Mouse (Mus musculus) lung, embryonic 15.5 days (tissue): ENCODE results near the gene Clk2. TPM values are rescaled to one million over a fixed set of nuclear protein-coding genes. Genes with fewer than 3 reads are reported as not detected.
"Not testable (repeated sequence)": the region's sequence is repeated elsewhere in the genome, so short reads cannot be mapped to it uniquely, and the experiment has no call there.

ENCODE experiments used
- ATAC-seq: fragments of 200-750 bp; cut with Nextera tagmentation; 2 replicates; pipeline ENCODE4 v1.8.0; 2017; ENCODE audit warnings: moderate number of reproducible peaks, borderline replicate concordance; ENCODE audit not compliant: low FRiP score, low TSS enrichment; ENCODE audit errors: extremely low read depth
- H3K27ac ChIP-seq: fragments of 300-500 bp; sonication (generic); 2 replicates; pipeline ENCODE4 v1.5.1; 2015; ENCODE audit warnings: moderate library complexity, mild to moderate bottlenecking, inconsistent platforms
- H3K27me3 ChIP-seq: fragments of 300-500 bp; sonication (generic); 2 replicates; pipeline ENCODE4 v1.6.1; 2015; ENCODE audit warnings: inconsistent platforms
- H3K36me3 ChIP-seq: fragments of 300-500 bp; sonication (generic); 2 replicates; pipeline ENCODE4 v1.6.1; 2015; ENCODE audit warnings: inconsistent platforms
- H3K4me1 ChIP-seq: fragments of 300-500 bp; sonication (generic); 2 replicates; pipeline ENCODE4 v1.6.1; 2015; ENCODE audit warnings: inconsistent platforms
- H3K4me2 ChIP-seq: fragments of 300-500 bp; sonication (generic); 2 replicates; pipeline ENCODE4 v1.6.1; 2015; ENCODE audit warnings: inconsistent platforms, mild to moderate bottlenecking, moderate library complexity
- H3K4me3 ChIP-seq: fragments of 300-500 bp; sonication (generic); 2 replicates; pipeline ENCODE4 v1.5.1; 2015; ENCODE audit warnings: mild to moderate bottlenecking, inconsistent platforms
- H3K9ac ChIP-seq: fragments of 300-500 bp; sonication (generic); 2 replicates; pipeline ENCODE4 v1.6.1; 2015; ENCODE audit warnings: inconsistent platforms
- H3K9me3 ChIP-seq: fragments of 300-500 bp; sonication (generic); 2 replicates; pipeline ENCODE4 v1.6.1; 2016; ENCODE audit warnings: inconsistent platforms
- WGBS: fragments of 180-500 bp; shearing (Covaris S2); methylation state at CpG from one replicate; pipeline ENCODE4 v1.1.7; 2015; 5-methylcytosine and 5-hydroxymethylcytosine counted together
- polyA plus RNA-seq: library from polyadenylated mRNA; unstranded; fragments of >200 nt; fragmentation: Nextera tagmentation; extraction: Ambion mirVana; gene quantifications from 2 replicates; pipeline ENCODE4 v1.2.1, GENCODE M21; 2015

Gene Clk2
- polyA plus RNA-seq, 1 experiment from 2014 or later = 28.9 TPM

DNA sequence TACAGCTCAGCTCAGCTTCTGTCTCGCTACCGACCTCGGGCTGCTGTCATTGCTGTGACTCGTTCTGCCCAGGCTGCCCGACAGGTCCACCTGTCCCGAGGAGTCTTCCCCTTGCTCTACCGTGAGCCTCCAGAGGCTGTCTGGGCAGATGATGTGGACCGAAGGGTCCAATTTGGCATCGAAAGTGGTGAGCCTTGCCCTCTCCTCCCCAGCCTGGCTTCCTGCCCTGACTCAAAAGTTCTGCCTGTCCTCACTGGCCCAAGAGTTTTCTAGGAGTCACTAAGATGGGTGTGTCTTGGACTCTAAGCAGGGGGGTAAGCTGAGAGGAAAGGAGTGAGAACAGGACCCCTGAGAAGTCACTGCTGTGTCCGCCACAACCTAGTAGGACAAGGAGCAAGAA is 19.8 kb upstream of the Clk2 start:
- H3K4me2 ChIP-seq = no peak overlapping the region
- no peak overlapping the region for H3K9ac ChIP-seq
- H3K4me3 ChIP-seq = no peak overlapping the region
- H3K36me3 ChIP-seq = no peaks in the 10 kb centered on the region
- H3K27me3 ChIP-seq = peaks cover 26% of the 10 kb centered on the region
- WGBS = 67% methylated on average over 10 of the region's 10 CpGs
- no peaks in the 10 kb centered on the region for H3K9me3 ChIP-seq
- no peak for ATAC-seq
- no peak overlapping the region for H3K27ac ChIP-seq
- H3K4me1 ChIP-seq = peaks cover 6% of the 10 kb centered on the region; the same call in 1 of the 2 replicates

- Histone ChIP-seq H3K9me3 (no peaks in the 10 kb centered on the region), H3K27ac (no peak overlapping the region), H3K27me3 (peaks cover 32% of the 10 kb centered on the region), H3K4me3 (no peak overlapping the region), H3K9ac (no peak overlapping the region), H3K4me1 (peaks cover 6% of the 10 kb centered on the region; the same call in 1 of the 2 replicates), H3K36me3 (no peaks in the 10 kb centered on the region), H3K4me2 (no peak overlapping the region)
- no peak for ATAC-seq
- 62% methylated on average over 8 of the region's 8 CpGs for WGBS
Observed at GRCm38 (mm10) chr3:89145566-89145965, 19.0 kb upstream of the Clk2 start.

DNA sequence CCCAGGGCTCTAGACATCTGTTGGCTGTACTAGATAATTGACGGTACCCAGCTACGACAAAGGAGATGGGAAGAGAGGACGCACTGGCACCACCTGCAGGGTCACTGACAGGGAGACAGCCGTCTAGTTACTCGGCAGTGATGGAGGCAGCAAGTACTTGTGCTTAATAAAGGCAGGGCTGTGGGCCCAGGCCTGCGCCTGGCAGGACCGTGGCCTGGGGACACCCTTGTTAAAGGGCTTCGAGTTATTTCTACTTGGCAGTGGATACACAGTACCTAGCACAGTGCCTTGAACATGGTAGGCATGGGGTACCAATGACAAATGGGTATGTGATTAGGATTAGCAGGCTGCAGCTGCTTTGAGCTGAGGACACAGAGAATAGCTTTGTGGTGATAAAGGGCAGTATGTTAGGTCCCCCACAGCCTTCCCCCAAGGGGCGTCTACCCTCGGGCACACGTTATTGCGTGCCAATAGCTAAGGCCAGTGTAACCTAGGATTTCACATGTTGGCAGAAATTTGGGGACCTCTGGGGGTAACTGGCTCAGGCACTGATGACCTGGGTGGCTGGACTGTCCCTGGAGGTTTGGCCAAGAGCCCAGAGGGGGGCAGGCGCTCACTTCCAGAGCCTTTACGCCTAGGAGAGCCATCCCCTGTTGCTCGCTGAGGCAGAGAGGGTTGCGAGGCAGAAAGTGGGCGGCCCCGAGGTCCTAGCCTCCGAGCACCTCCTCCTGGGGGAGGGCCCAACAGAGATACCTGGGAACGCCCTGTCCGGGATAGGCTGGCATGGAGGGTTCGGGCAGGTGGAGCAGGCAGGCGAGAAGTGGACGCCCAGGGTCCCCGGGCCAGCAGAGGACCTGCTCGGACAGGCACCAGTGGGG is 17.3 kb upstream of the Clk2 start:
- H3K27me3 ChIP-seq = peaks cover 36% of the 10 kb centered on the region
- H3K9ac ChIP-seq = no peak overlapping the region
- H3K4me1 ChIP-seq = peaks cover 6% of the 10 kb centered on the region; the same call in 1 of the 2 replicates
- H3K9me3 ChIP-seq = no peaks in the 10 kb centered on the region
- no peaks in the 10 kb centered on the region for H3K36me3 ChIP-seq
- H3K4me2 ChIP-seq = peak overlapping the region; percentile 71
- ATAC-seq = peak; percentile 69; the same call in 1 of the 2 replicates
- WGBS = 18% methylated on average over 26 of the region's 26 CpGs
- peak overlapping the region; percentile 26 for H3K4me3 ChIP-seq
- no peak overlapping the region for H3K27ac ChIP-seq

DNA sequence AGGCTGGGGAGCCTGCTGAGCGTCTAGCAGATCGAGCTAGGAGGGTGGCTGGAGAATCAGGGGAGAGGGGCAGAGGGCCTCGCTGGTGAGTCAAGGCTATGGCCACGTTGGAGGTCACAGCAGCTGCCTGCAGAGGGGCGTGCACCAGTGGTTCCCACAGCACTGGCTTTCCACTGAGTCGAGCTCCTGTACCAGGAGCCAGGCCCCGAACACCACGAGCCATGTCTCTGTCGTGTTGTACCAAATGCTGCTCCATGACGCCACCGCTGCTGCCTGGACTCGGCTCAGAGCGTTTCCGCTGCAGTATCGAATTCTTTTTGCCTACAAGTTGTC is 16.6 kb upstream of the Clk2 start:
- 13% methylated on average over 15 of the region's 15 CpGs for WGBS
- 0 out of 2 replicates have a peak, but pooled peaks have one; percentile 4 for ATAC-seq
- peaks cover 36% of the 10 kb centered on the region for H3K27me3 ChIP-seq
- H3K27ac ChIP-seq = no peak overlapping the region
- H3K4me2 ChIP-seq = peak overlapping the region; percentile 71
- H3K36me3 ChIP-seq = no peaks in the 10 kb centered on the region
- no peak overlapping the region for H3K9ac ChIP-seq
- peaks cover 6% of the 10 kb centered on the region; the same call in 1 of the 2 replicates for H3K4me1 ChIP-seq
- H3K9me3 ChIP-seq = no peaks in the 10 kb centered on the region
- H3K4me3 ChIP-seq = peak overlapping the region; percentile 26

- peaks cover 6% of the 10 kb centered on the region; the same call in 1 of the 2 replicates for H3K4me1 ChIP-seq
- peaks cover 36% of the 10 kb centered on the region for H3K27me3 ChIP-seq
- no peak overlapping the region for H3K4me2 ChIP-seq
- no peaks in the 10 kb centered on the region for H3K36me3 ChIP-seq
- H3K9me3 ChIP-seq = no peaks in the 10 kb centered on the region
- ATAC-seq = no peak
- no peak overlapping the region for H3K4me3 ChIP-seq
- H3K9ac ChIP-seq = no peak overlapping the region
- 62% methylated on average over 14 of the region's 14 CpGs for WGBS
- no peak overlapping the region for H3K27ac ChIP-seq
Observed at GRCm38 (mm10) chr3:89148567-89148966, 16.0 kb upstream of the Clk2 start.

GRCm38 (mm10) chr3:89152084-89152835 is 12.3 kb upstream of the Clk2 start:
- no peak; the same call in 1 of the 2 replicates for ATAC-seq
- Histone ChIP-seq H3K4me3 (no peak overlapping the region), H3K9ac (no peak overlapping the region), H3K27ac (no peak overlapping the region), H3K4me2 (no peak overlapping the region), H3K9me3 (no peaks in the 10 kb centered on the region), H3K27me3 (peaks cover 30% of the 10 kb centered on the region), H3K4me1 (peaks cover 6% of the 10 kb centered on the region; the same call in 1 of the 2 replicates), H3K36me3 (no peaks in the 10 kb centered on the region)
- WGBS = 32% methylated on average over 17 of the region's 17 CpGs

DNA sequence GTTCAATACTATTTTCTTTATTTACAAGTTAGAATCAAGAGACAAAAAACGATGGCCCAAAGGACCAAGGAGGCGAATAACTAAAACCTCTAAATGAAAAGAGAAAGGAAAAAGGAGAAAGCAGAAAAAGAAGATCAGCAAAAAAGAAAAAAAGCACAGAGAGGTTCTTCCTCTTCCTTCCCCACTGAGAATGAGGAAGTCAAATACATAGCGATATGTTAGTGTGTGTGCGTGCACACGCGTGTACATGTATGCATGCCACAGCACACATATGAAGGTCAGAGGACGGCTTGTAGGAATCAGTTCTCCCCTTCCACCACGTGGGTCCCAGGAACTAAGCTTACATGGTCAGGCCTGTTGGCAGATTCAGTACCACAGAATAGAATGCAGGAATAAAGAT is 7.6 kb upstream of the Clk2 start:
- Histone ChIP-seq H3K4me2 (no peak overlapping the region), H3K9me3 (no peaks in the 10 kb centered on the region), H3K36me3 (no peaks in the 10 kb centered on the region), H3K4me1 (peaks cover 16% of the 10 kb centered on the region), H3K4me3 (no peak overlapping the region), H3K9ac (no peak overlapping the region), H3K27ac (no peak overlapping the region), H3K27me3 (peaks cover 12% of the 10 kb centered on the region)
- ATAC-seq = no peak
- WGBS = 79% methylated on average over 8 of the region's 8 CpGs

GRCm38 (mm10) chr3:89158651-89159050 is 5.9 kb upstream of the Clk2 start:
- H3K36me3 ChIP-seq = no peaks in the 10 kb centered on the region
- WGBS = 16% methylated on average over 7 of the region's 7 CpGs
- no peak overlapping the region for H3K27ac ChIP-seq
- no peak overlapping the region for H3K4me3 ChIP-seq
- no peak; the same call in 1 of the 2 replicates for ATAC-seq
- H3K27me3 ChIP-seq = peaks cover 12% of the 10 kb centered on the region
- H3K4me1 ChIP-seq = peaks cover 17% of the 10 kb centered on the region
- 0 out of 2 replicates have a peak overlapping the region, but pooled peaks have one; percentile 100 for H3K4me2 ChIP-seq
- no peak overlapping the region for H3K9ac ChIP-seq
- no peaks in the 10 kb centered on the region for H3K9me3 ChIP-seq

GRCm38 (mm10) chr3:89159211-89159610 is 5.4 kb upstream of the Clk2 start:
- H3K9me3 ChIP-seq = no peaks in the 10 kb centered on the region
- peak overlapping the region; percentile 100 for H3K4me2 ChIP-seq
- peaks cover 12% of the 10 kb centered on the region for H3K27me3 ChIP-seq
- H3K36me3 ChIP-seq = no peaks in the 10 kb centered on the region
- H3K27ac ChIP-seq = no peak overlapping the region
- WGBS = 1% methylated on average over 13 of the region's 13 CpGs
- peak overlapping the region; percentile 63 for H3K4me3 ChIP-seq
- peaks cover 22% of the 10 kb centered on the region for H3K4me1 ChIP-seq
- no peak overlapping the region for H3K9ac ChIP-seq
- ATAC-seq = no peak

GRCm38 (mm10) chr3:89159616-89160344 is 4.8 kb upstream of the Clk2 start, which contains the start of gene Hcn3:
Gene Hcn3, minus strand, starts transcription at chr3:89160196.
- Histone ChIP-seq H3K4me1 (peaks cover 22% of the 10 kb centered on the region), H3K9ac (peak within 1 kb of the TSS; percentile 42), H3K27ac (no peak within 1 kb of the TSS), H3K4me2 (peak within 1 kb of the TSS; percentile 100), H3K27me3 (peaks cover 12% of the 10 kb centered on the region), H3K9me3 (no peaks in the 10 kb centered on the region), H3K36me3 (no peaks in the 10 kb centered on the region), H3K4me3 (peak within 1 kb of the TSS; percentile 63)
- ATAC-seq = peak; percentile 75; the same call in 1 of the 2 replicates
- WGBS = under 1% methylated on average over 58 of the region's 66 CpGs

- H3K4me3 ChIP-seq, H3K9ac ChIP-seq, H3K27ac ChIP-seq, H3K4me2 ChIP-seq, ATAC-seq, H3K9me3 ChIP-seq, H3K36me3 ChIP-seq: not testable (repeated sequence)
- Histone ChIP-seq H3K4me1 (peaks cover 31% of the 10 kb centered on the region), H3K27me3 (peaks cover 12% of the 10 kb centered on the region)
Observed at GRCm38 (mm10) chr3:89161207-89161606, 3.4 kb upstream of the Clk2 start.
